Mouse (Mus musculus) thymus, postnatal 14 days (tissue): Measurements from ENCODE around the gene Myadml2.
"Not testable (repeated sequence)": the region's sequence is repeated elsewhere in the genome, so short reads cannot be mapped to it uniquely, and the experiment has no call there.

Experiments
- DNase-seq: peaks from one replicate; pipeline ENCODE4 v3.0.0; 2021

Myadml2 gene

GRCm38 (mm10) chr11:120648001-120648476 is at the start of gene Myadml2:
Gene Myadml2, minus strand, starts transcription at chr11:120648158.
- DNase-seq = peak; percentile 65

- no peak for DNase-seq
Measured at GRCm38 (mm10) chr11:120697741-120698140, 49.8 kb upstream of the Myadml2 start.

- DNase-seq = no peak
Measured at GRCm38 (mm10) chr11:120696568-120696967, 48.6 kb upstream of the Myadml2 start.

GRCm38 (mm10) chr11:120695641-120696040 is 47.7 kb upstream of the Myadml2 start:
- DNase-seq = no peak

GRCm38 (mm10) chr11:120695184-120695583 is 47.2 kb upstream of the Myadml2 start:
- DNase-seq = no peak

GRCm38 (mm10) chr11:120693461-120693860 is 45.5 kb upstream of the Myadml2 start:
- DNase-seq = no peak

GRCm38 (mm10) chr11:120692471-120693011 is 44.6 kb upstream of the Myadml2 start:
- DNase-seq = no peak

GRCm38 (mm10) chr11:120689365-120689764 is 41.4 kb upstream of the Myadml2 start:
- no peak for DNase-seq

GRCm38 (mm10) chr11:120686650-120687272 is 38.8 kb upstream of the Myadml2 start:
- DNase-seq = no peak

- DNase-seq = no peak
Measured at GRCm38 (mm10) chr11:120684660-120685059, 36.7 kb upstream of the Myadml2 start.

- DNase-seq = no peak
Measured at GRCm38 (mm10) chr11:120684086-120684485, 36.1 kb upstream of the Myadml2 start.

- no peak for DNase-seq
Measured at GRCm38 (mm10) chr11:120683536-120683935, 35.6 kb upstream of the Myadml2 start.

- no peak for DNase-seq
Measured at GRCm38 (mm10) chr11:120682683-120683082, 34.7 kb upstream of the Myadml2 start.

- peak; percentile 21 for DNase-seq
Measured at GRCm38 (mm10) chr11:120679909-120680308, 32.0 kb upstream of the Myadml2 start.

GRCm38 (mm10) chr11:120676951-120677350 is 29.0 kb upstream of the Myadml2 start:
- DNase-seq = no peak

- DNase-seq = not testable (repeated sequence)
Measured at GRCm38 (mm10) chr11:120675875-120676274, 27.9 kb upstream of the Myadml2 start.

GRCm38 (mm10) chr11:120673594-120674122 is 25.7 kb upstream of the Myadml2 start:
- DNase-seq = no peak

GRCm38 (mm10) chr11:120672687-120673593 is 25.0 kb upstream of the Myadml2 start, which contains the start of gene Aspscr1:
Gene Aspscr1, plus strand, starts transcription at chr11:120672973.
- peak; percentile 98 for DNase-seq

- DNase-seq = no peak
Measured at GRCm38 (mm10) chr11:120666617-120667016, 18.7 kb upstream of the Myadml2 start.

GRCm38 (mm10) chr11:120665406-120665805 is 17.4 kb upstream of the Myadml2 start:
- DNase-seq = no peak

- no peak for DNase-seq
Measured at GRCm38 (mm10) chr11:120663714-120664113, 15.8 kb upstream of the Myadml2 start.

GRCm38 (mm10) chr11:120662759-120663158 is 14.8 kb upstream of the Myadml2 start:
- no peak for DNase-seq

- no peak for DNase-seq
Measured at GRCm38 (mm10) chr11:120661076-120661460, 13.1 kb upstream of the Myadml2 start, which contains the start of gene Notum. Gene Notum, minus strand, starts transcription at chr11:120661175.
